Comparison of ENCODE assay signal across 17 mouse cellular contexts in the genomic region with DNA sequence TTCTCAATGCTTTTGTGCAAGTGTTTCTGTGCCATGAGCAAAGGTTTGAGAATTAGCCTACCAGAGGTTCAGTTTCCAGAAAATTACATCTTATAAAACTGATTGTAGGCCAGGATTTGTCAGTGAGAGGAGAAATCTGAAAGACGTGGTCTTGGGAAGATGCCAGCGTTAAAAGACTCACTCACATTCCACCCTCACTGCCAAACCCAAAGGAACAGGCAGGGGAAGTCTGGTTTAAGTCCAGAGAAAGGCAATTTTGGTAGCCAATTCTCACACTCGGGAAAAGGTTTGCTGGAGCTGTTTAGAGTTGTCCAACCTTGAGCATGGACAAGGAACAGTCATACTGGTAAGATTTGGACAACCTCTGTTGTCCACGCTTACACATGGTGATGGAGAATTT.
DNase-seq lines count a peak whose midpoint lies in the region; ATAC-seq and TF ChIP-seq lines count a peak whose summit lies in the region.
"Had no signal": no experiment of that assay in that cellular context is flagged by ENCODE, and none has a peak within 500 bp of the region (broad histone marks: within the 10 kb centered on the region; RNA-seq: fewer than 3 reads in every experiment).

No protein-coding gene starts in this region.

- no peak for TF ChIP-seq EP300 in heart, postnatal 0 days (IDR thresholded peaks at IDR 0.05; ENCODE audit: low read depth)

- H3K36me3 ChIP-seq in heart, postnatal 0 days (replicated peaks; ENCODE audit: control insufficient read depth, insufficient read depth, low read length) = no peaks in the 10 kb centered on the region
- no peaks in the 10 kb centered on the region for H3K36me3 ChIP-seq in heart, embryonic 12.5 days
- H3K36me3 ChIP-seq: embryonic facial prominence, embryonic 12.5 days; G1E; heart, embryonic 13.5 days had no signal

- H3K27ac ChIP-seq in heart, postnatal 0 days (ENCODE audit: low read depth) = no peak overlapping the region
- H3K27ac ChIP-seq in heart, embryonic 12.5 days (ENCODE audit: poor library complexity, severe bottlenecking) = no peak overlapping the region
- H3K27ac ChIP-seq: embryonic facial prominence, embryonic 12.5 days; heart, embryonic 13.5 days; liver, embryonic 14.5 days had no signal

- no peaks in the 10 kb centered on the region for H3K27me3 ChIP-seq in heart, postnatal 0 days (ENCODE audit: control insufficient read depth, insufficient read depth, low read length)
- H3K27me3 ChIP-seq in heart, embryonic 12.5 days (replicated peaks) = no peaks in the 10 kb centered on the region
- H3K27me3 ChIP-seq: embryonic facial prominence, embryonic 12.5 days; heart, embryonic 13.5 days had no signal

- H3K4me1 ChIP-seq in heart, postnatal 0 days (ENCODE audit: control insufficient read depth, insufficient read depth) = no peaks in the 10 kb centered on the region
- 0 out of 2 replicates have a peak, but pooled peaks cover 6% of the 10 kb centered on the region for H3K4me1 ChIP-seq in heart, embryonic 12.5 days (replicated peaks)
- H3K4me1 ChIP-seq: embryonic facial prominence, embryonic 12.5 days had no signal

- no peak for ATAC-seq in heart, postnatal 0 days (ENCODE audit: insufficient read depth, low read depth)
- no peak for ATAC-seq in heart, embryonic 12.5 days (ENCODE audit: insufficient number of reproducible peaks, low FRiP score)
- no peak for ATAC-seq in activated CD4-positive, CD25-positive, alpha-beta regulatory T cell, adult 4 months
- ATAC-seq: forebrain, postnatal 0 days had no signal

- WGBS in heart, postnatal 0 days = 43% methylated on average over 4 of the region's 4 CpGs
- WGBS in heart, embryonic 12.5 days = 56% methylated on average over 4 of the region's 4 CpGs

- H3K4me2 ChIP-seq in heart, postnatal 0 days (ENCODE audit: low read depth, low read length) = no peak overlapping the region
- H3K4me2 ChIP-seq in heart, embryonic 12.5 days = no peak overlapping the region
- H3K4me2 ChIP-seq: embryonic facial prominence, embryonic 12.5 days; heart, embryonic 13.5 days had no signal

- no peak for TF ChIP-seq CTCF in heart, postnatal 0 days (IDR thresholded peaks at IDR 0.05; ENCODE audit: low read depth)

- H3K9me3 ChIP-seq in heart, postnatal 0 days (replicated peaks; ENCODE audit: control insufficient read depth, low read length) = no peaks in the 10 kb centered on the region
- 0 out of 2 replicates have a peak, but pooled peaks cover 3% of the 10 kb centered on the region for H3K9me3 ChIP-seq in heart, embryonic 12.5 days (replicated peaks)
- H3K9me3 ChIP-seq: embryonic facial prominence, embryonic 12.5 days had no signal

- no peak overlapping the region for H3K9ac ChIP-seq in heart, postnatal 0 days (replicated peaks; ENCODE audit: low read depth, low read length)
- H3K9ac ChIP-seq in heart, embryonic 12.5 days = no peak overlapping the region
- H3K9ac ChIP-seq: embryonic facial prominence, embryonic 12.5 days; forebrain, postnatal 0 days; heart, embryonic 13.5 days; liver, embryonic 14.5 days had no signal

- H3K4me3 ChIP-seq in heart, postnatal 0 days (ENCODE audit: low read depth, low read length) = no peak overlapping the region
- H3K4me3 ChIP-seq in heart, embryonic 12.5 days = no peak overlapping the region
- H3K4me3 ChIP-seq: embryonic facial prominence, embryonic 12.5 days; heart, embryonic 13.5 days had no signal

- DNase-seq in adrenal gland, postnatal 10 days = peak; percentile 17
- no peak for DNase-seq in adrenal gland, adult 8-10 months
- peak; percentile 42 for DNase-seq in heart, postnatal 0 days (ENCODE audit: low spot score)
- DNase-seq in lung, postnatal 14 days = peak; percentile 33
- DNase-seq in lung, adult 18-20 months = no peak
- peak; percentile 32 for DNase-seq in telencephalon, adult 2 months (ENCODE audit: low read depth, low spot score)
- DNase-seq: B cell, adult 2 months; cerebellum, adult 9-10 months; forebrain, postnatal 0 days; kidney, postnatal 25 days; thymus, adult 18-20 months had no signal

Comparison
In these comparisons a context has a peak if more than half of its experiments do, and no peak if none do; other contexts are left out.
1. DNase-seq: peak in adrenal gland, postnatal 10 days (single experiment), heart, postnatal 0 days (single experiment), lung, postnatal 14 days (single experiment) and telencephalon, adult 2 months (single experiment); none in adrenal gland, adult 8-10 months (single experiment) and lung, adult 18-20 months (0 of 2).